Mouse (Mus musculus): Measurements from ENCODE around the gene Gm49384. TPM values are rescaled to one million over a fixed set of nuclear protein-coding genes. Genes with fewer than 3 reads are reported as not detected.

Gene Gm49384
- polyA plus RNA-seq (2015; fragmentation: Nextera tagmentation; extraction: Ambion mirVana) = 9.8 and 13.1 TPM in 2 replicates

DNA sequence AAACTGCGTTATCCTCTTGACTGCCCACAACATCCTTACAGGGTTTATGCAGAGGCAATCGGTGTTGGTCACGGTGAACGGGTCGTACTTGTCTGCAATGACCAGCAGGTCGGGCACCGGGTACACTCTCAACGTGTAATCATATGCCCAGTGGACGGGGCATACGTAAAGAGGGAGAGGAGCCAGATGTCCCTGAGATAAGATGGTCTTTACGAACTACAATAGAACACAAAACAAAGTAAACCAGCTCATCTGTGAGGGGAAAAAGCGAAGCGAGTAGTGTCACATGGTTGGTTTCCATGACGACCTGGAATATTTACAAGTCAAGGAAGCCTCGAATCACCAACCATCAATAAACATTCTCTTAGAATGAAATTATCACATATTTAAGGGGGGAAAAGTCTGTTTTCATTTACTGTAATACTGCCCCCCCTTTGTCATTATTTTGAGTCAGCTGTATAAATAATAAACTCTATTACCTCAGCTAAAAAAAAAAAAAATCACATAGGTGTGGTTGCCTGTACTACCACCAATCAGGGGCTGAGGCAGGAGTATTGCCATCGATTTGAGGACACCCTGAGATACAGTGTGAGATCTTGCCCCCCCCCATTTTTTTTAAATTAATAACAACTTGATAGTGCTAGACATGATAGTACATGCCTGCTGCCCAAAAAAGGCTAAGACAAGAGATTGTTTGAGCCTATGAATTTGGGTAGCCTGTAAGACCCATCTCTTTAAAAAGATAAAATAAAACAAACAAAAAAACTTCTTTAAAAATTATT, at the start of gene Gm49384:
Gene Gm49384, minus strand, starts transcription at position 216 of the 782 bp plus-strand sequence.
- H3K27ac ChIP-seq (ENCODE audit: low read length) = no peak within 1 kb of the TSS
- no peak within 1 kb of the TSS for H3K9ac ChIP-seq (ENCODE audit: low read depth, low read length)
- no peak within 1 kb of the TSS for H3K4me3 ChIP-seq (ENCODE audit: low read depth, low read length)
- no peaks in the 10 kb centered on the region for H3K9me3 ChIP-seq (replicated peaks; ENCODE audit: control insufficient read depth, low read length, poor library complexity, severe bottlenecking)
- no peak within 1 kb of the TSS for H3K4me2 ChIP-seq (ENCODE audit: low read length)
- H3K36me3 ChIP-seq (ENCODE audit: control insufficient read depth, insufficient read depth, low read length) = no peaks in the 10 kb centered on the region; the same call in 1 of the 2 replicates
- ATAC-seq = peak; percentile 40
- 64% methylated on average over 16 of the region's 16 CpGs for WGBS
- H3K4me1 ChIP-seq (ENCODE audit: control insufficient read depth, insufficient read depth, low read length) = peaks cover 7% of the 10 kb centered on the region; the same call in 1 of the 2 replicates
- no peaks in the 10 kb centered on the region for H3K27me3 ChIP-seq (ENCODE audit: control insufficient read depth, insufficient read depth, low read depth, low read length)

- H3K4me3 ChIP-seq (ENCODE audit: low read depth, low read length) = no peak overlapping the region
- no peak overlapping the region for H3K9ac ChIP-seq (ENCODE audit: low read depth, low read length)
- 0 out of 2 replicates have a peak, but pooled peaks cover 2% of the 10 kb centered on the region for H3K36me3 ChIP-seq (ENCODE audit: control insufficient read depth, insufficient read depth, low read length)
- H3K27ac ChIP-seq (ENCODE audit: low read length) = no peak overlapping the region
- no peak for ATAC-seq
- WGBS = 91% methylated on average over 1 of the region's 1 CpGs
- no peaks in the 10 kb centered on the region for H3K27me3 ChIP-seq (ENCODE audit: control insufficient read depth, insufficient read depth, low read depth, low read length)
- H3K4me1 ChIP-seq (ENCODE audit: control insufficient read depth, insufficient read depth, low read length) = no peaks in the 10 kb centered on the region
- no peak overlapping the region for H3K4me2 ChIP-seq (ENCODE audit: low read length)
- H3K9me3 ChIP-seq (replicated peaks; ENCODE audit: control insufficient read depth, low read length, poor library complexity, severe bottlenecking) = no peaks in the 10 kb centered on the region
Observed at GRCm38 (mm10) chr12:69253806-69254205, 49.7 kb upstream of the Gm49384 start.

DNA sequence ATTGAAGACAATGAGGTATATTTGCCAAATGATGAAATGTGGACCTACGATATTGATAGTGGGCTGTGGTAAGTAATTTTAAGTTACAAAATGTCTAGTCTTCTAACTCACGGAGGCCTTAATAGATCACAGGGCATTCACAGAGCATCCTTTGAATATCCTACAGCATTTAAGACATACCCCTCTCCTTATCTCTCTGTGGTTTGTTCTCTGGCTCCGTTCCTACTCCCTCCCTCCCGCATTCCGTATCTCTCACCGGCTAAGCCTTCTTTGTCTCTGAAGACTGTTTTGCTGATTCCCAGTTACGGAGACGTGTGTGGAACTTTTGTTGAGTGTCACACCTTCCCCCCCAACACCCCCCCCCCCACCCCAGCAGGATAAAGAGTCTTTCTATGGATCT, 46.7 kb upstream of the Gm49384 start:
- H3K4me1 ChIP-seq (ENCODE audit: control insufficient read depth, insufficient read depth, low read length) = no peaks in the 10 kb centered on the region
- no peak for ATAC-seq
- H3K9me3 ChIP-seq (replicated peaks; ENCODE audit: control insufficient read depth, low read length, poor library complexity, severe bottlenecking) = no peaks in the 10 kb centered on the region
- H3K9ac ChIP-seq (ENCODE audit: low read depth, low read length) = no peak overlapping the region
- H3K27ac ChIP-seq (ENCODE audit: low read length) = no peak overlapping the region
- WGBS = 71% methylated on average over 8 of the region's 8 CpGs
- H3K4me2 ChIP-seq (ENCODE audit: low read length) = no peak overlapping the region
- H3K4me3 ChIP-seq (ENCODE audit: low read depth, low read length) = no peak overlapping the region
- H3K27me3 ChIP-seq (ENCODE audit: control insufficient read depth, insufficient read depth, low read depth, low read length) = no peaks in the 10 kb centered on the region
- H3K36me3 ChIP-seq (ENCODE audit: control insufficient read depth, insufficient read depth, low read length) = 0 out of 2 replicates have a peak, but pooled peaks cover 2% of the 10 kb centered on the region

- Histone ChIP-seq H3K4me1 (ENCODE audit: control insufficient read depth, insufficient read depth, low read length) (no peaks in the 10 kb centered on the region), H3K27me3 (ENCODE audit: control insufficient read depth, insufficient read depth, low read depth, low read length) (no peaks in the 10 kb centered on the region), H3K4me3 (ENCODE audit: low read depth, low read length) (no peak overlapping the region), H3K4me2 (ENCODE audit: low read length) (no peak overlapping the region), H3K9ac (ENCODE audit: low read depth, low read length) (no peak overlapping the region), H3K27ac (ENCODE audit: low read length) (no peak overlapping the region), H3K9me3 (replicated peaks; ENCODE audit: control insufficient read depth, low read length, poor library complexity, severe bottlenecking) (no peaks in the 10 kb centered on the region), H3K36me3 (ENCODE audit: control insufficient read depth, insufficient read depth, low read length) (0 out of 2 replicates have a peak, but pooled peaks cover 2% of the 10 kb centered on the region)
- ATAC-seq = no peak
- 93% methylated on average over 4 of the region's 4 CpGs for WGBS
Observed at GRCm38 (mm10) chr12:69249766-69250165, 45.7 kb upstream of the Gm49384 start.

- H3K4me3 ChIP-seq (ENCODE audit: low read depth, low read length) = peak overlapping the region; percentile 78
- H3K27ac ChIP-seq (ENCODE audit: low read length) = peak overlapping the region; percentile 90
- H3K9me3 ChIP-seq (replicated peaks; ENCODE audit: control insufficient read depth, low read length, poor library complexity, severe bottlenecking) = no peaks in the 10 kb centered on the region
- peak; percentile 96 for ATAC-seq
- H3K9ac ChIP-seq (ENCODE audit: low read depth, low read length) = peak overlapping the region; percentile 89
- no peaks in the 10 kb centered on the region for H3K36me3 ChIP-seq (ENCODE audit: control insufficient read depth, insufficient read depth, low read length)
- H3K4me2 ChIP-seq (ENCODE audit: low read length) = peak overlapping the region; percentile 61
- 1% methylated on average over 62 of the region's 64 CpGs for WGBS
- H3K27me3 ChIP-seq (ENCODE audit: control insufficient read depth, insufficient read depth, low read depth, low read length) = no peaks in the 10 kb centered on the region
- peaks cover 4% of the 10 kb centered on the region; the same call in 1 of the 2 replicates for H3K4me1 ChIP-seq (ENCODE audit: control insufficient read depth, insufficient read depth, low read length)
Observed at GRCm38 (mm10) chr12:69241771-69242431, 37.8 kb upstream of the Gm49384 start.

DNA sequence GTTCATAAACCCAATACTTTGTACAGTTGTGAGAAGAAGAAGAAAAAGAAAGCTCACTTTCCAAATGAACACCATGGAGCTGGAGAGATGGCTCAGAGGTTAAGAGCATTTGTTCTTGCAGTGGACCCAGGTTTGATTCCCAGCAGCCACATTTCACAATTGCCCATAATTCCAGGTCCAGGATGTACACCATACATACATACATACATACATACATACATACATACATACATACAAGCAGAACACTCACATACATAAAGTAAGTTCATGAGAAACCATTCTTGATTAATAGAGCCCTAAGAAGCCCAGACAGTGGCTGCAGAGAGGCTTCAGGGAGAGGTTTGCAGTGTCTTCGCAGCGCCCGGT, 37.3 kb upstream of the Gm49384 start:
- no peaks in the 10 kb centered on the region for H3K9me3 ChIP-seq (replicated peaks; ENCODE audit: control insufficient read depth, low read length, poor library complexity, severe bottlenecking)
- peak overlapping the region; percentile 61 for H3K4me2 ChIP-seq (ENCODE audit: low read length)
- no peaks in the 10 kb centered on the region for H3K27me3 ChIP-seq (ENCODE audit: control insufficient read depth, insufficient read depth, low read depth, low read length)
- 0% methylated on average over 3 of the region's 3 CpGs for WGBS
- H3K4me1 ChIP-seq (ENCODE audit: control insufficient read depth, insufficient read depth, low read length) = peaks cover 4% of the 10 kb centered on the region; the same call in 1 of the 2 replicates
- H3K27ac ChIP-seq (ENCODE audit: low read length) = peak overlapping the region; percentile 90
- peak overlapping the region; percentile 78 for H3K4me3 ChIP-seq (ENCODE audit: low read depth, low read length)
- peak overlapping the region; percentile 89 for H3K9ac ChIP-seq (ENCODE audit: low read depth, low read length)
- no peak for ATAC-seq
- H3K36me3 ChIP-seq (ENCODE audit: control insufficient read depth, insufficient read depth, low read length) = no peaks in the 10 kb centered on the region

- Histone ChIP-seq H3K4me1 (ENCODE audit: control insufficient read depth, insufficient read depth, low read length) (peaks cover 4% of the 10 kb centered on the region; the same call in 1 of the 2 replicates), H3K4me3 (ENCODE audit: low read depth, low read length) (peak within 1 kb of the TSS; percentile 78), H3K4me2 (ENCODE audit: low read length) (peak within 1 kb of the TSS; percentile 61), H3K27me3 (ENCODE audit: control insufficient read depth, insufficient read depth, low read depth, low read length) (no peaks in the 10 kb centered on the region), H3K9me3 (replicated peaks; ENCODE audit: control insufficient read depth, low read length, poor library complexity, severe bottlenecking) (no peaks in the 10 kb centered on the region), H3K27ac (ENCODE audit: low read length) (peak within 1 kb of the TSS; percentile 90), H3K36me3 (ENCODE audit: control insufficient read depth, insufficient read depth, low read length) (no peaks in the 10 kb centered on the region), H3K9ac (ENCODE audit: low read depth, low read length) (peak within 1 kb of the TSS; percentile 89)
- ATAC-seq = no peak
- 72% methylated on average over 6 of the region's 6 CpGs for WGBS
Observed at GRCm38 (mm10) chr12:69240876-69241275, 36.8 kb upstream of the Gm49384 start, which contains the start of gene Klhdc1. TSS of gene Klhdc1 (plus strand) at chr12:69241176.

GRCm38 (mm10) chr12:69238284-69238683, 34.2 kb upstream of the Gm49384 start:
- no peak overlapping the region for H3K4me3 ChIP-seq (ENCODE audit: low read depth, low read length)
- no peak overlapping the region for H3K4me2 ChIP-seq (ENCODE audit: low read length)
- 47% methylated on average over 3 of the region's 3 CpGs for WGBS
- no peaks in the 10 kb centered on the region for H3K27me3 ChIP-seq (ENCODE audit: control insufficient read depth, insufficient read depth, low read depth, low read length)
- no peak overlapping the region for H3K27ac ChIP-seq (ENCODE audit: low read length)
- no peak overlapping the region for H3K9ac ChIP-seq (ENCODE audit: low read depth, low read length)
- no peaks in the 10 kb centered on the region for H3K36me3 ChIP-seq (ENCODE audit: control insufficient read depth, insufficient read depth, low read length)
- no peak for ATAC-seq
- H3K9me3 ChIP-seq (replicated peaks; ENCODE audit: control insufficient read depth, low read length, poor library complexity, severe bottlenecking) = no peaks in the 10 kb centered on the region
- peaks cover 4% of the 10 kb centered on the region; the same call in 1 of the 2 replicates for H3K4me1 ChIP-seq (ENCODE audit: control insufficient read depth, insufficient read depth, low read length)

DNA sequence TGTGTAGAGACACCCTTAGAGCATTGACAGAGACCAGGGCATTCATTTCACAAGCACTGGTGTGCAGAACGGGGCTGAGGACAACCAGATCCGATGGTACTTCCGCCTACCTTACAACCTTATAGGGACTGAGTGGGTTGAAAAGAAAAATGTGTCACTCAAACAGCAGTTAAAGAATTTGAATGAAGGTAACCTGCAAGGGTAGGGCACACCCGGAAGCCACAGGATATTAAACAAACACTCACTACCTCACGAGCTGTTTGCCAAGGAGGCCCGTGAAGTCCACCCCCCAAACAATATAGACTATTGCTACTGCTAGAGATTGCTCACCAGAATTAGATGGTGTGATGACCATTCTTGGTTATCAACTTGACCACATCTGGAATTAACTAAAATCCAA, 31.7 kb upstream of the Gm49384 start:
- WGBS = 92% methylated on average over 6 of the region's 6 CpGs
- Histone ChIP-seq H3K4me2 (ENCODE audit: low read length) (no peak overlapping the region), H3K4me1 (ENCODE audit: control insufficient read depth, insufficient read depth, low read length) (peaks cover 3% of the 10 kb centered on the region; the same call in 1 of the 2 replicates), H3K27ac (ENCODE audit: low read length) (no peak overlapping the region), H3K36me3 (ENCODE audit: control insufficient read depth, insufficient read depth, low read length) (no peaks in the 10 kb centered on the region), H3K27me3 (ENCODE audit: control insufficient read depth, insufficient read depth, low read depth, low read length) (no peaks in the 10 kb centered on the region), H3K9me3 (replicated peaks; ENCODE audit: control insufficient read depth, low read length, poor library complexity, severe bottlenecking) (no peaks in the 10 kb centered on the region), H3K4me3 (ENCODE audit: low read depth, low read length) (no peak overlapping the region), H3K9ac (ENCODE audit: low read depth, low read length) (no peak overlapping the region)
- ATAC-seq = no peak
